26 mouse cellular contexts compared by ENCODE assay signal in genomic region chr15:88684039-88684438, GRCm38 (mm10). TPM values are rescaled to one million over a fixed set of nuclear protein-coding genes. Genes with fewer than 3 reads are reported as not detected.
DNase-seq lines count a peak whose midpoint lies in the region; ATAC-seq and TF ChIP-seq lines count a peak whose summit lies in the region.
"Had no signal": no experiment of that assay in that cellular context is flagged by ENCODE, and none has a peak within 500 bp of the region (broad histone marks: within the 10 kb centered on the region; RNA-seq: fewer than 3 reads in every experiment).

No protein-coding gene starts in this region.

- no peak overlapping the region for H3K4me3 ChIP-seq in ES-E14 (ENCODE audit: insufficient read depth in 1 of 2, low read depth in 1 of 2, low read length in 2 of 2, poor library complexity in 1 of 2, severe bottlenecking in 1 of 2)
- H3K4me3 ChIP-seq in midbrain, embryonic 16.5 days (ENCODE audit: low read depth, low read length) = no peak overlapping the region
- H3K4me3 ChIP-seq: embryonic facial prominence, embryonic 10.5 days; embryonic facial prominence, embryonic 13.5 days; erythroblast, embryonic 14.5 days; forebrain, embryonic 12.5 days; forebrain, embryonic 15.5 days; heart, adult 2 months; heart, embryonic 10.5 days; heart, embryonic 13.5 days; hindbrain, embryonic 12.5 days; hindbrain, embryonic 15.5 days had no signal

- intact Hi-C loops in left cerebral cortex, postnatal 14 days (cut with DNase I) = no loop called here

- no peaks in the 10 kb centered on the region for H3K9me3 ChIP-seq in ES-E14 (ENCODE audit: control insufficient read depth, insufficient read depth, low read depth, low read length)
- H3K9me3 ChIP-seq in midbrain, embryonic 16.5 days (replicated peaks; ENCODE audit: control insufficient read depth, low read length, poor library complexity, severe bottlenecking) = no peaks in the 10 kb centered on the region
- H3K9me3 ChIP-seq: embryonic facial prominence, embryonic 10.5 days; embryonic facial prominence, embryonic 13.5 days; forebrain, embryonic 12.5 days; forebrain, embryonic 15.5 days; heart, embryonic 10.5 days; heart, embryonic 13.5 days; hindbrain, embryonic 12.5 days; hindbrain, embryonic 15.5 days had no signal

- DNase-seq in adrenal gland, postnatal 10 days = peak; percentile 1
- DNase-seq in adrenal gland, adult (ENCODE audit: inconsistent age in 2 of 2, low spot score in 1 of 2) = no peak
- DNase-seq in ES-E14 (ENCODE audit: low read depth, low spot score) (peak; percentile 39), ZHBTc4 (ENCODE audit: low read depth, low spot score) (peak; percentile 75)
- no peak for DNase-seq in left cerebral cortex, postnatal 14 days (ENCODE audit: low spot score in 2 of 2)
- DNase-seq in spleen, postnatal 4 days (ENCODE audit: low spot score in 2 of 2) = no peak
- DNase-seq: adrenal gland, postnatal 14 days; cerebellum, adult 11-12 months; cerebellum, adult 8-10 months; cerebellum, postnatal 10 days; cerebellum, postnatal 36 days; embryo, embryonic 11 days; gastrocnemius, postnatal 14 days; heart, adult 2 months had no signal

- 97% methylated on average over 6 of the region's 6 CpGs for WGBS in midbrain, embryonic 16.5 days

- H3K27ac ChIP-seq in ES-E14 (ENCODE audit: insufficient read depth, low read depth, low read length, poor library complexity, severe bottlenecking) = no peak overlapping the region
- no peak overlapping the region for H3K27ac ChIP-seq in midbrain, embryonic 16.5 days (ENCODE audit: low read length)
- H3K27ac ChIP-seq: embryonic facial prominence, embryonic 10.5 days; embryonic facial prominence, embryonic 13.5 days; forebrain, embryonic 12.5 days; forebrain, embryonic 15.5 days; heart, adult 2 months; heart, embryonic 10.5 days; heart, embryonic 13.5 days; hindbrain, embryonic 12.5 days; hindbrain, embryonic 15.5 days had no signal

- no peak overlapping the region for H3K9ac ChIP-seq in ES-E14 (ENCODE audit: insufficient read depth, low read depth, low read length, poor library complexity, severe bottlenecking)
- no peak overlapping the region for H3K9ac ChIP-seq in midbrain, embryonic 16.5 days (ENCODE audit: low read depth, low read length)
- H3K9ac ChIP-seq: embryonic facial prominence, embryonic 13.5 days; forebrain, embryonic 12.5 days; forebrain, embryonic 15.5 days; heart, embryonic 13.5 days; hindbrain, embryonic 12.5 days; hindbrain, embryonic 15.5 days had no signal

- no peak for ATAC-seq in midbrain, embryonic 16.5 days
- ATAC-seq: activated CD4-positive, CD25-positive, alpha-beta regulatory T cell, adult 4 months; forebrain, embryonic 15.5 days; intestine, postnatal 0 days had no signal

- H3K36me3 ChIP-seq in ES-E14 (ENCODE audit: control insufficient read depth, insufficient read depth, low read length, poor library complexity, severe bottlenecking) = peaks cover 22% of the 10 kb centered on the region
- H3K36me3 ChIP-seq in midbrain, embryonic 16.5 days (ENCODE audit: control insufficient read depth, insufficient read depth, low read length) = peaks cover 10% of the 10 kb centered on the region; the same call in 1 of the 2 replicates

- no peak overlapping the region for H3K4me2 ChIP-seq in midbrain, embryonic 16.5 days (ENCODE audit: low read length)
- H3K4me2 ChIP-seq: embryonic facial prominence, embryonic 13.5 days; forebrain, embryonic 12.5 days; forebrain, embryonic 15.5 days; heart, embryonic 13.5 days; hindbrain, embryonic 12.5 days; hindbrain, embryonic 15.5 days had no signal

- in situ Hi-C loops in ES-E14 (cut with MboI; ENCODE audit: low sequenced_read_pairs in 2 of 2, unreplicated experiment in 2 of 2) = no loop called here

- H3K4me1 ChIP-seq in ES-E14 (ENCODE audit: control insufficient read depth in 2 of 2, insufficient read depth in 2 of 2, low read length in 2 of 2, poor library complexity in 1 of 2) = peaks cover 12% of the 10 kb centered on the region in 2 experiments
- no peaks in the 10 kb centered on the region for H3K4me1 ChIP-seq in midbrain, embryonic 16.5 days (ENCODE audit: control insufficient read depth, insufficient read depth, low read length)
- H3K4me1 ChIP-seq: embryonic facial prominence, embryonic 10.5 days; embryonic facial prominence, embryonic 13.5 days; forebrain, embryonic 12.5 days; forebrain, embryonic 15.5 days; heart, embryonic 10.5 days; heart, embryonic 13.5 days; hindbrain, embryonic 12.5 days; hindbrain, embryonic 15.5 days had no signal

- H3K27me3 ChIP-seq in midbrain, embryonic 16.5 days (ENCODE audit: control insufficient read depth, insufficient read depth, low read depth, low read length) = no peaks in the 10 kb centered on the region
- H3K27me3 ChIP-seq: embryonic facial prominence, embryonic 13.5 days; forebrain, embryonic 12.5 days; forebrain, embryonic 15.5 days; heart, embryonic 13.5 days; hindbrain, embryonic 12.5 days; hindbrain, embryonic 15.5 days had no signal

TF ChIP-seq in ES-E14, 5 proteins besides CTCF, POLR2A, EP300 and RAD21:
- no peak for TF ChIP-seq MAFK (IDR thresholded peaks at IDR 0.05; ENCODE audit: insufficient read depth, low read depth, low read length)
- TF ChIP-seq ZNF384 (IDR thresholded peaks at IDR 0.05; ENCODE audit: low read depth, low read length) = peak; percentile 67; the same call in 1 of the 2 replicates

RNA-seq across cellular contexts. Expression of gene Brd1, which starts 50.0 kb away (rescaled TPM):
- 10 to 100 TPM; 46.4 to 46.9 TPM for total RNA-seq in adrenal gland, postnatal 10 days (2021)
- total RNA-seq in ES-E14 (2012; rRNA removed) = 52.0 and 54.2 TPM in 2 replicates
- 10 to 100 TPM; 47.6 to 48.6 TPM for total RNA-seq in left cerebral cortex, postnatal 14 days (2021)
- polyA plus RNA-seq in midbrain, embryonic 16.5 days (2015; fragmentation: Nextera tagmentation; extraction: Ambion mirVana) = 15.5 and 20.7 TPM in 2 replicates

Comparison
In these comparisons a context has a peak if more than half of its experiments do, and no peak if none do; other contexts are left out.
1. DNase-seq: peak in adrenal gland, postnatal 10 days (single experiment), ES-E14 (single experiment) and ZHBTc4 (single experiment); none in adrenal gland, adult (0 of 2), left cerebral cortex, postnatal 14 days (0 of 2) and spleen, postnatal 4 days (0 of 2).